Mouse (Mus musculus) liver, embryonic 11.5 days (tissue): ENCODE measurements around the gene Pi4k2a. TPM values are rescaled to one million over a fixed set of nuclear protein-coding genes. Genes with fewer than 3 reads are reported as not detected.
"Not testable (repeated sequence)": the region's sequence is repeated elsewhere in the genome, so short reads cannot be mapped to it uniquely, and the experiment has no call there.

ENCODE experiments used
- ATAC-seq: fragments of 200-750 bp; cut with Nextera tagmentation; replicated peaks from 2 replicates; pipeline ENCODE4 v1.8.0; 2017; ENCODE audit warnings: moderate number of reproducible peaks, mild to moderate bottlenecking, moderate TSS enrichment, moderate library complexity; ENCODE audit not compliant: low FRiP score
- DNase-seq: peaks from one replicate; pipeline ENCODE4 v3.0.0-alpha.2; 2017; ENCODE audit warnings: low spot score
- H3K27ac ChIP-seq: fragments of 300-500 bp; sonication (generic); 2 replicates; pipeline ENCODE4 v1.5.1; 2014; ENCODE audit warnings: mild to moderate bottlenecking, low read depth, low read length, control low read depth
- H3K27me3 ChIP-seq: fragments of 300-500 bp; sonication (generic); replicated peaks from 2 replicates; pipeline ENCODE4 v1.6.1; 2014; ENCODE audit warnings: low read length, mixed read lengths; ENCODE audit not compliant: control insufficient read depth, insufficient read depth
- H3K36me3 ChIP-seq: fragments of 300-500 bp; sonication (generic); 2 replicates; pipeline ENCODE4 v1.6.1; 2014; ENCODE audit warnings: mild to moderate bottlenecking, low read length, moderate library complexity, mixed read lengths; ENCODE audit not compliant: control insufficient read depth, insufficient read depth
- H3K4me1 ChIP-seq: fragments of 300-500 bp; sonication (generic); replicated peaks from 2 replicates; pipeline ENCODE4 v1.6.1; 2014; ENCODE audit warnings: low read length, mixed read lengths; ENCODE audit not compliant: control insufficient read depth, insufficient read depth
- H3K4me2 ChIP-seq: fragments of 300-500 bp; sonication (generic); 2 replicates; pipeline ENCODE4 v1.6.1; 2014; ENCODE audit warnings: mild to moderate bottlenecking, control low read depth, moderate library complexity
- H3K4me3 ChIP-seq: fragments of 300-500 bp; sonication (generic); 2 replicates; pipeline ENCODE4 v1.5.1; 2014; ENCODE audit warnings: low read depth, low read length, control low read depth
- H3K9ac ChIP-seq: fragments of 300-500 bp; sonication (generic); 2 replicates; pipeline ENCODE4 v1.6.1; 2014; ENCODE audit warnings: low read depth, low read length, control low read depth
- H3K9me3 ChIP-seq: fragments of 300-500 bp; sonication (generic); 2 replicates; pipeline ENCODE4 v1.6.1; 2016; ENCODE audit warnings: low read length, inconsistent platforms, mixed read lengths; ENCODE audit not compliant: control insufficient read depth
- WGBS: fragments of 180-500 bp; shearing (Covaris S2); extraction: QIAGEN DNeasy Blood & Tissue Kit; methylation state at CpG from one replicate; pipeline ENCODE4 v1.1.7; 2014; 5-methylcytosine and 5-hydroxymethylcytosine counted together
- polyA plus RNA-seq: library from polyadenylated mRNA; unstranded; fragments of >200 nt; fragmentation: Nextera tagmentation; extraction: Ambion mirVana; gene quantifications from 2 replicates; pipeline ENCODE4 v1.2.1, GENCODE M21; 2014

Gene Pi4k2a
- polyA plus RNA-seq, 1 experiment from 2014 or later, result 17.6 TPM

- 73% methylated on average over 2 of the region's 2 CpGs for WGBS
- Histone ChIP-seq H3K4me2 (no peak overlapping the region), H3K9me3 (no peaks in the 10 kb centered on the region), H3K4me1 (no peaks in the 10 kb centered on the region; the same call in none of the 2 replicates), H3K36me3 (no peaks in the 10 kb centered on the region; the same call in 1 of the 2 replicates), H3K27ac (no peak overlapping the region), H3K9ac (no peak overlapping the region), H3K27me3 (no peaks in the 10 kb centered on the region), H3K4me3 (no peak overlapping the region)
- DNase-seq (no peak), ATAC-seq (no peak)
Observed at GRCm38 (mm10) chr19:42075051-42075450, 15.2 kb upstream of the Pi4k2a start.

- no peaks in the 10 kb centered on the region for H3K9me3 ChIP-seq
- H3K4me2 ChIP-seq, result no peak overlapping the region
- H3K4me3 ChIP-seq, result no peak overlapping the region
- H3K27me3 ChIP-seq, result no peaks in the 10 kb centered on the region
- no peak overlapping the region for H3K27ac ChIP-seq
- H3K36me3 ChIP-seq, result no peaks in the 10 kb centered on the region; the same call in 1 of the 2 replicates
- H3K4me1 ChIP-seq, result no peaks in the 10 kb centered on the region; the same call in none of the 2 replicates
- 91% methylated on average over 16 of the region's 16 CpGs for WGBS
- no peak overlapping the region for H3K9ac ChIP-seq
- ATAC-seq (no peak), DNase-seq (no peak)
Observed at GRCm38 (mm10) chr19:42075992-42076391, 14.3 kb upstream of the Pi4k2a start.

DNA sequence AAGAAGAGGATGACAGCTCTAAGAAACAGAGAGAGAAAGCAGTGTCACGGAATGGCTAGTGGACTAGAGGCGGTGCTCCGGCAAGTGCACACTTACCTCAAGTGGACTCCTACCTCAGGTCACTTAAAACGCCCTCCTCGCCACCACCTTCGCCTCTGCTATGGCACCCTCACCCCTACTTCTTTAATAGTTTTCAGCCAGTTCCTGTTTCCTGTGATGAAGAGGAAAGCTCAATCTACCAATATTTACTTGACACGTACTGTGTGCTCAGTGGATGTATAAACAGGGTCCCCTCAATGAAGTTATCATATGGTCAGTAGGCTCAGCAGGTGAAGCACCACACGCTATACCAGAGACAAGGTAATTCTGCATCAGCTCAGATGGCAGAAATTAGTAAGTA, 11.7 kb upstream of the Pi4k2a start:
- DNase-seq (no peak), ATAC-seq (no peak)
- no peak overlapping the region for H3K27ac ChIP-seq
- no peak overlapping the region for H3K4me3 ChIP-seq
- no peaks in the 10 kb centered on the region; the same call in 1 of the 2 replicates for H3K4me1 ChIP-seq
- no peaks in the 10 kb centered on the region for H3K27me3 ChIP-seq
- H3K36me3 ChIP-seq, result no peaks in the 10 kb centered on the region; the same call in 1 of the 2 replicates
- no peak overlapping the region for H3K4me2 ChIP-seq
- H3K9me3 ChIP-seq, result no peaks in the 10 kb centered on the region
- H3K9ac ChIP-seq, result no peak overlapping the region
- WGBS, result 92% methylated on average over 8 of the region's 8 CpGs

DNA sequence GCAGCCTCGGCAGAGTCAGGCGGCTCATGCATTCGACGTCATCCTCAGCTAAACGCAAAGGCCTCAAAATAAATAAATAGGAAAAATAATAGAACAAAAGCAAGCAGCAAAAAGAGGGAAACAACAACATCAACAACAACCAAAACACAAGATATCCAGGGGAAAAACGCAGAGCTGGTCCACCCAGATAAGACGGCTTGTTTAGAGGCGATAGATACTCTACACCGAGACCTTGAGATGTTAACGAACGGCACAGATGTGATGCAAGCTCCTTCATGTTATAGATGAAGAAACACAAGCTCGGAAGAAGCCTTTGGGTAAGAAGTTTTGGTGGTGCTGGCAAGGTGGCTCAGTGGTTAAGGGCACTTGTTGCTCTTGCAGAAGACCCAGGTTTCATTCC, 11.3 kb upstream of the Pi4k2a start:
- Histone ChIP-seq H3K9ac (no peak overlapping the region), H3K27me3 (no peaks in the 10 kb centered on the region), H3K36me3 (no peaks in the 10 kb centered on the region; the same call in 1 of the 2 replicates), H3K4me2 (no peak overlapping the region), H3K9me3 (no peaks in the 10 kb centered on the region), H3K4me1 (no peaks in the 10 kb centered on the region; the same call in 1 of the 2 replicates), H3K27ac (no peak overlapping the region), H3K4me3 (no peak overlapping the region)
- ATAC-seq (peak; percentile 64; the same call in 1 of the 2 replicates), DNase-seq (no peak)
- WGBS, result 77% methylated on average over 12 of the region's 12 CpGs

DNA sequence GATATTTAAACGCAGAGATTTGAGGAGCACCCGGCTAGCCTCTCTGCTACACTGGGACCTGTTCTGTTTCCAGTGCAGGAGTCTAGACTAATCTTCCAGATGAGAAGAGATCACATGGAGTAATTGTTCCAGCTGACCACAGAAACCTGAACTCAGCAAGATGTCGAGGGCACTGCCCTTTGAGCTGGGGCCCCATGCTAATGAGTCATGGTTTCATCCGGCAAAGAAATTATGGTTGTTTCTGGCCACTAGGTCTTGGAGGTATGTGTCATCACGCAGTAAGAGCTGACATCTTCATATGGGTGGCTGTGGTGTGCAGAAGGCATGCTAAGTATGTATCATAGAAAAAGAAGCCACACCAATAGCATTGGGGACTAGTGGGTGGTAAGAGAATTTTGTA, 10.3 kb upstream of the Pi4k2a start:
- Histone ChIP-seq H3K36me3 (no peaks in the 10 kb centered on the region; the same call in 1 of the 2 replicates), H3K27ac (no peak overlapping the region), H3K4me3 (no peak overlapping the region), H3K4me1 (no peaks in the 10 kb centered on the region; the same call in 1 of the 2 replicates), H3K4me2 (no peak overlapping the region), H3K9me3 (no peaks in the 10 kb centered on the region), H3K27me3 (no peaks in the 10 kb centered on the region), H3K9ac (no peak overlapping the region)
- WGBS, result 70% methylated on average over 5 of the region's 5 CpGs
- DNase-seq, result no peak
- no peak for ATAC-seq

GRCm38 (mm10) chr19:42080469-42080868, 9.8 kb upstream of the Pi4k2a start:
- WGBS, result 79% methylated on average over 11 of the region's 11 CpGs
- no peak overlapping the region for H3K27ac ChIP-seq
- H3K4me1 ChIP-seq, result peaks cover 2% of the 10 kb centered on the region; the same call in 1 of the 2 replicates
- H3K4me3 ChIP-seq, result no peak overlapping the region
- H3K4me2 ChIP-seq, result no peak overlapping the region
- DNase-seq (no peak), ATAC-seq (no peak)
- H3K36me3 ChIP-seq, result no peaks in the 10 kb centered on the region; the same call in 1 of the 2 replicates
- H3K9ac ChIP-seq, result no peak overlapping the region
- no peaks in the 10 kb centered on the region for H3K27me3 ChIP-seq
- no peaks in the 10 kb centered on the region for H3K9me3 ChIP-seq

DNA sequence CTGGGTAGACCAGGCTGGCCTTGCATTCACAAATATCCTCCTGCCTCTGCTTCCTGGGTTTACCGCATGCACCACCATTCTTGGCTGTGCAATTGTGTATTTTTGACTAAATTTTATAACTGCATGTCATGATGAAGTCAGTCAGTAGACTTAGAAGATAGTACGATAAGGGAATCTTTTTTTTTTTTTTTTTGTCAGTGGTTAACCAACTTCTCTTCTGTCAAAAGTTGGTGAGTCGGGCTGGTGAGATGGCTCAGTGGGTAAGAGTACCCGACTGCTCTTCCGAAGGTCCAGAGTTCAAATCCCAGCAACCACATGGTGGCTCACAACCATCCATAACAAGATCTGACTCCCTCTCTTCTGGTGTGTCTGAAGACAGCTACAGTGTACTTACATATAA, 8.7 kb upstream of the Pi4k2a start:
- H3K9me3 ChIP-seq, H3K4me1 ChIP-seq, H3K9ac ChIP-seq, ATAC-seq, H3K36me3 ChIP-seq, H3K27me3 ChIP-seq, H3K4me3 ChIP-seq, H3K4me2 ChIP-seq, H3K27ac ChIP-seq, DNase-seq: not testable (repeated sequence)
- WGBS, result 84% methylated on average over 5 of the region's 5 CpGs

GRCm38 (mm10) chr19:42085690-42086089, 4.6 kb upstream of the Pi4k2a start:
- Histone ChIP-seq H3K4me3 (peak overlapping the region; percentile 60), H3K9ac (peak overlapping the region; percentile 61), H3K4me2 (peak overlapping the region; percentile 80), H3K27ac (no peak overlapping the region), H3K27me3 (no peaks in the 10 kb centered on the region), H3K36me3 (no peaks in the 10 kb centered on the region), H3K4me1 (peaks cover 18% of the 10 kb centered on the region), H3K9me3 (no peaks in the 10 kb centered on the region)
- ATAC-seq (no peak), DNase-seq (no peak)
- 13% methylated on average over 10 of the region's 10 CpGs for WGBS

GRCm38 (mm10) chr19:42086166-42086565, 4.1 kb upstream of the Pi4k2a start, which contains the start of gene Morn4:
Gene Morn4, minus strand, starts transcription at chr19:42086357.
- H3K4me1 ChIP-seq, result peaks cover 19% of the 10 kb centered on the region
- WGBS, result 1% methylated on average over 21 of the region's 21 CpGs
- H3K27ac ChIP-seq, result no peak within 1 kb of the TSS

More at GRCm38 (mm10) chr19:42086166-42086565, 4.1 kb upstream of the Pi4k2a start, which contains the start of gene Morn4:
- DNase-seq (peak; percentile 85), ATAC-seq (peak; percentile 69)
- H3K4me3 ChIP-seq, result peak within 1 kb of the TSS; percentile 60
- no peaks in the 10 kb centered on the region for H3K9me3 ChIP-seq
- peak within 1 kb of the TSS; percentile 80 for H3K4me2 ChIP-seq
- no peaks in the 10 kb centered on the region for H3K36me3 ChIP-seq
- H3K9ac ChIP-seq, result peak within 1 kb of the TSS; percentile 61
- H3K27me3 ChIP-seq, result no peaks in the 10 kb centered on the region
